Mouse (Mus musculus) heart, adult 2 months (tissue): ENCODE results near the gene Pi4kb. TPM values are rescaled to one million over a fixed set of nuclear protein-coding genes. Genes with fewer than 3 reads are reported as not detected.

ENCODE experiments used
- DNase-seq, 2 experiments: peaks; one replicate each; pipeline ENCODE4 v3.0.0; 2021
- H3K27ac ChIP-seq: fragments of 200-600 bp; 2 replicates; pipeline ENCODE4 v1.8.1; 2022
- H3K27me3 ChIP-seq: fragments of 200-500 bp; 2 replicates; pipeline ENCODE4 v1.6.1; 2012; ENCODE audit warnings: mild to moderate bottlenecking, low read length, inconsistent platforms, mixed read lengths; ENCODE audit not compliant: control insufficient read depth, insufficient read depth
- H3K36me3 ChIP-seq: fragments of 200-500 bp; 2 replicates; pipeline ENCODE4 v1.6.1; 2012; ENCODE audit warnings: low read length, inconsistent platforms; ENCODE audit not compliant: control insufficient read depth, insufficient read depth
- H3K4me1 ChIP-seq: fragments of 200-500 bp; 2 replicates; pipeline ENCODE4 v1.6.1; 2011; ENCODE audit warnings: low read length; ENCODE audit not compliant: control insufficient read depth, insufficient read depth
- H3K4me3 ChIP-seq: fragments of 200-600 bp; 2 replicates; pipeline ENCODE4 v1.8.1; 2022
- H3K79me2 ChIP-seq: fragments of 200-500 bp; replicated peaks from 2 replicates; pipeline ENCODE4 v1.6.1; 2012; ENCODE audit warnings: mild to moderate bottlenecking, inconsistent platforms, low read length, moderate library complexity, mixed read lengths; ENCODE audit not compliant: control insufficient read depth, insufficient read depth
- H3K9ac ChIP-seq: fragments of 200-500 bp; 2 replicates; pipeline ENCODE4 v1.6.1; 2012; ENCODE audit warnings: low read depth, mild to moderate bottlenecking, control low read depth, inconsistent platforms, low read length, mixed read lengths
- CTCF ChIP-seq: fragments of 200-600 bp; IDR thresholded peaks from 2 replicates; pipeline ENCODE4 v1.8.1; 2022; ENCODE audit warnings: antibody characterized with exemption, mild to moderate bottlenecking, moderate library complexity
- EP300 ChIP-seq: fragments of 200-500 bp; IDR thresholded peaks from 2 replicates; pipeline ENCODE4 v1.6.1; 2011; ENCODE audit warnings: low read depth, low read length, control low read depth; ENCODE audit not compliant: insufficient read depth
- POLR2A ChIP-seq: fragments of 200-500 bp; IDR thresholded peaks from 2 replicates; pipeline ENCODE4 v1.6.1; 2011; ENCODE audit warnings: mild to moderate bottlenecking, low read depth, low read length, control low read depth; ENCODE audit not compliant: insufficient read depth
- WGBS: fragments of 180-500 bp; shearing (Covaris S2); methylation state at CpG from one replicate; pipeline ENCODE4 v1.1.7; 2018; 5-methylcytosine and 5-hydroxymethylcytosine counted together
- intact Hi-C: fragments of 180-260 bp; cut with DNase I; formaldehyde crosslinking; loops from one replicate; pipeline ENCODE4 v1.15.1; 2025
- polyA plus RNA-seq: library from polyadenylated mRNA; depleted of rRNA; stranded (reverse); fragments of >200 nt; gene quantifications from 2 replicates; pipeline ENCODE4 v1.2.3, GENCODE M21; 2012
- total RNA-seq, 2 experiments: library from RNA; stranded (reverse); gene quantifications; 2 replicates each; pipeline ENCODE4 v1.2.3; 2021

Gene Pi4kb
- total and polyA plus RNA-seq, 3 experiments = 18.7 to 29.5 (median 25.8) TPM

DNA sequence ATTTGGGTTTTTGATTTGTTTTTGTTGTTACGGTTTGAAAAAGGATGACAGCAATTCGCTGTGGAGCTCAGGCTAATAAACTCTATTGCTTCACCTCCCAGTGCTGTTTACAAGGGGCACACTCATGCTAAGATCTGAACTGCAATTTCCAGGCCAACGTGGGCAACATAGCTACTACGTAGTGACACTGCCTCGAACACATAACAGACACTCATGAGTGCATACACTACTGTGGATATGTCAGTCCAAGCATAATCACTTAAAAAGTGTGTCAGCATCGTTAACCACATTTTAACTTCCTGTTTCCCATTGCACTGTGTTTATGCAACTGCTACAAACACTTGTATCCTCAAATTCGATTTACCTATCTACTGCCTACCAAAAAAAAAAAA lies 68.3 kb downstream of the Pi4kb start:
- H3K9ac ChIP-seq = peak overlapping the region; percentile 54
- intact Hi-C loops = loop anchor here (5.0 kb wide), 2 partner anchors 99 to 461 kb away; partner anchors contain the start of genes Snx27 and Tnfaip8l2
- peak overlapping the region; percentile 84 for H3K27ac ChIP-seq
- H3K36me3 ChIP-seq = peaks cover 11% of the 10 kb centered on the region
- peaks cover 5% of the 10 kb centered on the region for H3K79me2 ChIP-seq
- WGBS = 11% methylated on average over 7 of the region's 7 CpGs
- DNase-seq = no peak
- H3K27me3 ChIP-seq = no peaks in the 10 kb centered on the region
- no peak for TF ChIP-seq CTCF
- peak overlapping the region; percentile 84 for H3K4me3 ChIP-seq
- H3K4me1 ChIP-seq = peaks cover 2% of the 10 kb centered on the region

DNA sequence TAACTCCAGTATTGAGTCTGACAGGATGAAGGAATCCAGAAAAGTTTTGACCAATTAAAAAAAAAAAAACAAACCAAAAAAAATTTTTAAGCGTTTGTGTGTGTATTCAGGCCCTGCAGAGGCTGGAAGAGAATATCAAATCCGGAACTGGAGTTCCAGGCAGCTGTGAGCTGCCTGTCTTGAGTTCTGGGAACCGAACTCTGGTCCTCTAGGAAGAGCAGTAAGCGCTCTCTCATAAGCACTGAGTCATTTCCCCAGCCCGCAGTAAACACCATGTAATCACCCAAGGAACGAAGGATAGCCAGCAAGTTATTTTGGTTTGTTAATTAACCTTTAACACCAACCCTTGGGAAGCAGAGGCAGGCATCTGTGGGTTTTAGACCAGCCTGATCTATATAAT lies 68.7 kb downstream of the Pi4kb start:
- Histone ChIP-seq H3K79me2 (peaks cover 5% of the 10 kb centered on the region), H3K27me3 (no peaks in the 10 kb centered on the region), H3K4me3 (no peak overlapping the region), H3K4me1 (peaks cover 2% of the 10 kb centered on the region), H3K27ac (no peak overlapping the region), H3K9ac (no peak overlapping the region), H3K36me3 (peaks cover 11% of the 10 kb centered on the region)
- 61% methylated on average over 6 of the region's 6 CpGs for WGBS
- intact Hi-C loops = loop anchor here (5.0 kb wide), 2 partner anchors 99 to 461 kb away; partner anchors contain the start of genes Snx27 and Tnfaip8l2
- DNase-seq = no peak
- TF ChIP-seq EP300 (no peak), CTCF (no peak), POLR2A (no peak)

DNA sequence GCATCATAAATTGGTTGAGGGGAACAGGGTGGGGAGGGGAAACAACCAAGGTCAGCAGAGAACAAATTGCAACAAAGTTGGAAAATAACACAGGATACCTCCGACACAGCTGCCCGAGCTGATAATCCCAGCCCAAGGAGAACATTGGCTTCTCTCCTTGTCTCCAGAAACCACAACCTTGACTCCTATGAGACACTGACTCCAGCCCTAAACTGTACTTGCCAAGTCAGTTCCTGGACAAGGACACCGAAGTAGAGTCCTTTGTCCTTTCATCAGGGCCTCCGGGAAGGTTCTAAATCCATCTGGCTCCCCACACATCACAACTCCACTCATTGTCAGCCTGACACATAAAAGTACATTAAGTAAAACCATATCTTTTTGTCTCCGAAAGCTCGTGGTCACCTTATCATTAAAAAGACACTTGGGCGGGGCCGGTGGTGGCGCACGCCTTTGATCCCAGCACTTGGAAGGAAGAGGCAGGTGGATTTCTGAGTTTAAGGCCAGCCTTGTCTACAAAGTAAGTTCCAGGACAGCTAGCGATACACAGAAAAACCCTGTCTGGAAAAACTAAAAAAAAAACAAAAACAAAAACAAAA lies 72.0 kb downstream of the Pi4kb start:
- Histone ChIP-seq H3K79me2 (peaks cover 2% of the 10 kb centered on the region), H3K36me3 (peaks cover 2% of the 10 kb centered on the region), H3K4me3 (no peak overlapping the region), H3K27ac (no peak overlapping the region), H3K9ac (no peak overlapping the region), H3K4me1 (peaks cover 2% of the 10 kb centered on the region), H3K27me3 (no peaks in the 10 kb centered on the region)
- no peak for DNase-seq
- TF ChIP-seq CTCF (no peak), EP300 (no peak), POLR2A (no peak)
- intact Hi-C loops = no loop called here
- 74% methylated on average over 11 of the region's 11 CpGs for WGBS

DNA sequence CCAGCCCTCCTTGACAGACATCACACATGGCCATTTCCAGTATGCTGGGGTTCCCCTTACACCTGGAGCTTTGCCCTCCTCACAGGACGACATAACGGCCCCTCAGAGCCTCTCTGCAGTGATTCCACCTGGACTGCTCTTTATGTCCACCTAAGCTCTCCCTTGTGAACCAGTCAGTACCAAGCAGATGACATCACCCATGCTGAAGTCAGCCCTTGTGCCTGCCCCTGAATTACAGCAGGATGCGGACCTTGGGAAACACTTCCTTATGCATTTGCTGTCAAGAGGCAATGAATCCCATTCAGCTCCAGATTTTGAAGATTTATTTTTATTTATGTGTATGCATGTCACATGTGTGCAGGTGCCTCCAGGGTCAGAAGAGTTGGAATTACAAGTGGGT lies 73.4 kb downstream of the Pi4kb start:
- whole genome bisulfite sequencing = 54% methylated on average over 3 of the region's 3 CpGs
- Histone ChIP-seq H3K4me3 (no peak overlapping the region), H3K4me1 (no peaks in the 10 kb centered on the region; the same call in 1 of the 2 replicates), H3K36me3 (no peaks in the 10 kb centered on the region), H3K27me3 (no peaks in the 10 kb centered on the region), H3K27ac (no peak overlapping the region), H3K9ac (no peak overlapping the region), H3K79me2 (no peaks in the 10 kb centered on the region)
- intact Hi-C loops = no loop called here
- TF ChIP-seq POLR2A (no peak), EP300 (no peak), CTCF (no peak)
- no peak for DNase-seq

DNA sequence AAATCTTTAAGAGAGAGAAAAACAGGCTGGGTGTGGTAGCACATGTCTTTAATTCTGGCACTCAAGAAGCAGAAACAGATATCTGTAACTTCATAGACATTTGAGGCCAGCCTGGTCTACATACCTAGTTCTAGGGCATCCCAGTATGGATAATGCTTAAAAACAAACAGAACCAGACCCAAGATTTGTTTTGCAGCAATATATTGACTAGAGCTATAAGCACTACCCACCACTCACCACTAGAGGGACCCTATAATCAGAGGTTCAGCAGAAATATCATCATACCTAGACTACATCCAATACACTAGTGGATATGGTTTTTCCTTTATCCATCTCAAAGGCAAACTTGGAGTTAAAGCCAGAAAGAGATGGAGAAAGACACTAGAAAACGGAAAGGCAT lies 78.4 kb downstream of the Pi4kb start:
- WGBS = 33% methylated on average over 1 of the region's 1 CpGs

DNA sequence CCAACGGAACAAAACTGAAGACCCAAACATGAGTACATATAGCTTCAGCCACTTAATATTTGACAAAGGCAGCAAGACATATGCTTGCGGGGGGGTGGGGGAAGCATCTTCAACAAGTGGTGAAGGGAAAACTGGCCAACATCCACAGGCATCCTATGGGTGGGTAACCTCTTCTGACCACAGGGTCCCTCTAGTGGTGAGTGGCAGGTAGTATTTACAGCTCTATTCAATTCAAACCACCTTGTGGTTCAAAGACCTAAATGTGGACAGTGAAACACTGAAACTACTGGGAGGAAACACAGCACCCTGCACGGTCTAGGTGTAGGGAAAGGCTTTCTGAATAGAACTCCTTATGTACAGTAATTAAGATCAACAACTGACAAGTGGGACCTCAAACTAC lies 79.2 kb downstream of the Pi4kb start:
- Histone ChIP-seq H3K27ac (no peak overlapping the region), H3K79me2 (no peaks in the 10 kb centered on the region), H3K4me1 (no peaks in the 10 kb centered on the region), H3K4me3 (no peak overlapping the region), H3K27me3 (no peaks in the 10 kb centered on the region), H3K36me3 (no peaks in the 10 kb centered on the region), H3K9ac (no peak overlapping the region)
- 37% methylated on average over 3 of the region's 3 CpGs for WGBS
- no peak for DNase-seq
- TF ChIP-seq CTCF (peak; percentile 81), EP300 (no peak)
- intact Hi-C loops = no loop called here

More for the DNA sequence above, 78.4 kb downstream of the Pi4kb start:
- Histone ChIP-seq H3K9ac (no peak overlapping the region), H3K79me2 (no peaks in the 10 kb centered on the region), H3K27me3 (no peaks in the 10 kb centered on the region), H3K36me3 (no peaks in the 10 kb centered on the region), H3K27ac (no peak overlapping the region), H3K4me1 (no peaks in the 10 kb centered on the region), H3K4me3 (no peak overlapping the region)
- TF ChIP-seq EP300 (no peak), CTCF (peak; percentile 91), POLR2A (no peak)
- intact Hi-C loops = no loop called here
- DNase-seq = no peak
